Mouse (Mus musculus) liver, embryonic 15.5 days (tissue): ENCODE measurements around the gene Fgfr2. TPM values are rescaled to one million over a fixed set of nuclear protein-coding genes. Genes with fewer than 3 reads are reported as not detected.

ENCODE experiments used
- ATAC-seq: fragments of 200-750 bp; cut with Nextera tagmentation; 2 replicates; pipeline ENCODE4 v1.8.0; 2017; ENCODE audit warnings: moderate number of reproducible peaks, mild to moderate bottlenecking, moderate library complexity; ENCODE audit not compliant: insufficient read depth
- H3K27ac ChIP-seq: fragments of 300-500 bp; sonication (generic); replicated peaks from 2 replicates; pipeline ENCODE4 v1.5.1; 2015; ENCODE audit warnings: mild to moderate bottlenecking, inconsistent platforms
- H3K27me3 ChIP-seq: fragments of 300-500 bp; sonication (generic); 2 replicates; pipeline ENCODE4 v1.6.1; 2015; ENCODE audit warnings: mild to moderate bottlenecking, inconsistent platforms
- H3K36me3 ChIP-seq: fragments of 300-500 bp; sonication (generic); replicated peaks from 2 replicates; pipeline ENCODE4 v1.6.1; 2015; ENCODE audit warnings: moderate library complexity, mild to moderate bottlenecking, inconsistent platforms
- H3K4me1 ChIP-seq: fragments of 300-500 bp; sonication (generic); replicated peaks from 2 replicates; pipeline ENCODE4 v1.6.1; 2015; ENCODE audit warnings: inconsistent platforms
- H3K4me2 ChIP-seq: fragments of 300-500 bp; sonication (generic); 2 replicates; pipeline ENCODE4 v1.6.1; 2015; ENCODE audit warnings: moderate library complexity, mild to moderate bottlenecking, inconsistent platforms
- H3K4me3 ChIP-seq: fragments of 300-500 bp; sonication (generic); replicated peaks from 2 replicates; pipeline ENCODE4 v1.5.1; 2015; ENCODE audit warnings: mild to moderate bottlenecking, inconsistent platforms
- H3K9ac ChIP-seq: fragments of 300-500 bp; sonication (generic); 2 replicates; pipeline ENCODE4 v1.6.1; 2015; ENCODE audit warnings: moderate library complexity, mild to moderate bottlenecking, inconsistent platforms
- H3K9me3 ChIP-seq: fragments of 300-500 bp; sonication (generic); replicated peaks from 2 replicates; pipeline ENCODE4 v1.6.1; 2016; ENCODE audit warnings: inconsistent platforms
- WGBS: fragments of 180-500 bp; shearing (Covaris S2); methylation state at CpG from one replicate; pipeline ENCODE4 v1.1.7; 2015; ENCODE audit warnings: mixed read lengths; ENCODE audit not compliant: insufficient replicate concordance; 5-methylcytosine and 5-hydroxymethylcytosine counted together
- microRNA-seq: library from miRNA; unstranded; fragments of <30 nt; microRNA quantifications from one replicate; pipeline ENCODE4, GENCODE M21; 2016
- polyA plus RNA-seq: library from polyadenylated mRNA; unstranded; fragments of >200 nt; fragmentation: Nextera tagmentation; extraction: Ambion mirVana; gene quantifications from 2 replicates; pipeline ENCODE4 v1.2.1, GENCODE M21; 2015

Fgfr2 gene
- polyA plus RNA-seq, 1 experiment from 2014 or later: 10.5 TPM

- H3K4me1 ChIP-seq: no peaks in the 10 kb centered on the region
- no peak overlapping the region for H3K4me3 ChIP-seq
- no peaks in the 10 kb centered on the region for H3K36me3 ChIP-seq
- no peak overlapping the region for H3K4me2 ChIP-seq
- WGBS: 40% methylated on average over 16 of the region's 16 CpGs
- no peak overlapping the region for H3K9ac ChIP-seq
- H3K27ac ChIP-seq: no peak overlapping the region
- ATAC-seq: no peak
- no peaks in the 10 kb centered on the region for H3K27me3 ChIP-seq
- no peaks in the 10 kb centered on the region for H3K9me3 ChIP-seq
Measured at GRCm38 (mm10) chr7:130129359-130129960, 2993.7 kb downstream of the Fgfr2 start.

- H3K4me2 ChIP-seq: no peak overlapping the region
- 3% methylated on average over 2 of the region's 2 CpGs for WGBS
- ATAC-seq: no peak
- H3K9me3 ChIP-seq: no peaks in the 10 kb centered on the region
- no peaks in the 10 kb centered on the region for H3K27me3 ChIP-seq
- H3K27ac ChIP-seq: no peak overlapping the region
- no peak overlapping the region for H3K4me3 ChIP-seq
- H3K36me3 ChIP-seq: no peaks in the 10 kb centered on the region
- no peaks in the 10 kb centered on the region for H3K4me1 ChIP-seq
- H3K9ac ChIP-seq: no peak overlapping the region
Measured at GRCm38 (mm10) chr7:130121507-130121906, 3001.6 kb downstream of the Fgfr2 start.

- H3K9ac ChIP-seq: no peak overlapping the region
- 35% methylated on average over 6 of the region's 6 CpGs for WGBS
- no peak for ATAC-seq
- H3K4me2 ChIP-seq: no peak overlapping the region
- H3K36me3 ChIP-seq: no peaks in the 10 kb centered on the region
- H3K4me1 ChIP-seq: no peaks in the 10 kb centered on the region
- no peaks in the 10 kb centered on the region for H3K9me3 ChIP-seq
- no peaks in the 10 kb centered on the region for H3K27me3 ChIP-seq
- H3K4me3 ChIP-seq: no peak overlapping the region
- no peak overlapping the region for H3K27ac ChIP-seq
Measured at GRCm38 (mm10) chr7:130119466-130119865, 3003.7 kb downstream of the Fgfr2 start.

- H3K4me3 ChIP-seq: no peak overlapping the region
- H3K9me3 ChIP-seq: no peaks in the 10 kb centered on the region
- no peak overlapping the region for H3K9ac ChIP-seq
- no peaks in the 10 kb centered on the region for H3K4me1 ChIP-seq
- H3K4me2 ChIP-seq: no peak overlapping the region
- H3K27ac ChIP-seq: no peak overlapping the region
- 23% methylated on average over 4 of the region's 4 CpGs for WGBS
- ATAC-seq: no peak
- no peaks in the 10 kb centered on the region for H3K27me3 ChIP-seq
- H3K36me3 ChIP-seq: no peaks in the 10 kb centered on the region
Measured at GRCm38 (mm10) chr7:130118726-130119125, 3004.4 kb downstream of the Fgfr2 start.

- H3K9ac ChIP-seq: no peak overlapping the region
- ATAC-seq: no peak
- no peaks in the 10 kb centered on the region for H3K9me3 ChIP-seq
- H3K4me1 ChIP-seq: no peaks in the 10 kb centered on the region
- WGBS: 18% methylated on average over 4 of the region's 4 CpGs
- H3K36me3 ChIP-seq: no peaks in the 10 kb centered on the region
- no peak overlapping the region for H3K27ac ChIP-seq
- no peak overlapping the region for H3K4me3 ChIP-seq
- no peaks in the 10 kb centered on the region for H3K27me3 ChIP-seq
- H3K4me2 ChIP-seq: no peak overlapping the region
Measured at GRCm38 (mm10) chr7:130117466-130118123, 3005.6 kb downstream of the Fgfr2 start.

- H3K4me3 ChIP-seq: no peak overlapping the region
- H3K4me1 ChIP-seq: no peaks in the 10 kb centered on the region
- no peak for ATAC-seq
- H3K4me2 ChIP-seq: no peak overlapping the region
- no peak overlapping the region for H3K9ac ChIP-seq
- no peaks in the 10 kb centered on the region for H3K9me3 ChIP-seq
- no peaks in the 10 kb centered on the region for H3K27me3 ChIP-seq
- no peak overlapping the region for H3K27ac ChIP-seq
- H3K36me3 ChIP-seq: no peaks in the 10 kb centered on the region
- 45% methylated on average over 4 of the region's 4 CpGs for WGBS
Measured at GRCm38 (mm10) chr7:130114436-130114835, 3008.7 kb downstream of the Fgfr2 start.

Small RNA genes within 50 kb of the gene (microRNA-seq; reads per million reads assigned to microRNA genes)
- not detected for gene Mir7061

Other genes starting within 250 kb of the Fgfr2 start
- gene Zranb1, start 192.2 kb downstream of the Fgfr2 start, polyA plus RNA-seq: 6.4 and 6.8 TPM in 2 replicates
- 8.1 and 8.7 TPM in 2 replicates for gene Ctbp2, start 1.0 kb upstream of the Fgfr2 start, polyA plus RNA-seq